Mouse (Mus musculus) liver, postnatal 0 days (tissue): ENCODE data around the gene Fam76b. TPM values are rescaled to one million over a fixed set of nuclear protein-coding genes. Genes with fewer than 3 reads are reported as not detected.

Experiments used
- ATAC-seq: fragments of 200-750 bp; cut with Nextera tagmentation; 2 replicates; pipeline ENCODE4 v1.8.0; 2017; ENCODE audit warnings: mild to moderate bottlenecking, moderate library complexity
- DNase-seq: peaks from one replicate; pipeline ENCODE4 v3.0.0-alpha.2; 2016
- H3K27ac ChIP-seq: fragments of 300-500 bp; sonication (generic); 2 replicates; pipeline ENCODE4 v1.5.1; 2014; ENCODE audit warnings: antibody characterized with exemption, moderate library complexity, mild to moderate bottlenecking, low read depth
- H3K27me3 ChIP-seq: fragments of 300-500 bp; sonication (generic); 2 replicates; pipeline ENCODE4 v1.6.1; 2014; ENCODE audit warnings: low read length, control low read depth, mixed read lengths; ENCODE audit not compliant: insufficient read depth
- H3K36me3 ChIP-seq: fragments of 300-500 bp; sonication (generic); replicated peaks from 2 replicates; pipeline ENCODE4 v1.6.1; 2014; ENCODE audit warnings: mild to moderate bottlenecking, control low read depth, low read length, moderate library complexity, mixed read lengths; ENCODE audit not compliant: insufficient read depth
- H3K4me1 ChIP-seq: fragments of 300-500 bp; sonication (generic); 2 replicates; pipeline ENCODE4 v1.6.1; 2014; ENCODE audit warnings: antibody characterized with exemption, mild to moderate bottlenecking, control low read depth; ENCODE audit not compliant: insufficient read depth
- H3K4me2 ChIP-seq: fragments of 300-500 bp; sonication (generic); 2 replicates; pipeline ENCODE4 v1.6.1; 2014; ENCODE audit warnings: low read depth, mild to moderate bottlenecking, low read length, moderate library complexity, mixed read lengths
- H3K4me3 ChIP-seq: fragments of 300-500 bp; sonication (generic); 2 replicates; pipeline ENCODE4 v1.5.1; 2014; ENCODE audit warnings: low read depth, low read length
- H3K9ac ChIP-seq: fragments of 300-500 bp; sonication (generic); replicated peaks from 2 replicates; pipeline ENCODE4 v1.6.1; 2014; ENCODE audit warnings: mild to moderate bottlenecking, moderate library complexity
- H3K9me3 ChIP-seq: fragments of 300-500 bp; sonication (generic); 2 replicates; pipeline ENCODE4 v1.6.1; 2016; ENCODE audit warnings: mild to moderate bottlenecking, control low read depth, low read length, mixed read lengths
- CTCF ChIP-seq: sonication (generic); IDR thresholded peaks from 2 replicates; pipeline ENCODE4 v1.5.1; 2016; ENCODE audit warnings: antibody characterized with exemption, low read depth
- EP300 ChIP-seq: IDR thresholded peaks from 2 replicates; pipeline ENCODE4 v1.6.1; 2016; ENCODE audit warnings: antibody characterized with exemption, low read depth, mild to moderate bottlenecking
- WGBS: fragments of 180-500 bp; shearing (Covaris S2); extraction: QIAGEN DNeasy Blood & Tissue Kit; methylation state at CpG from one replicate; pipeline ENCODE4 v1.1.7; 2014; ENCODE audit not compliant: insufficient replicate concordance; 5-methylcytosine and 5-hydroxymethylcytosine counted together
- polyA plus RNA-seq: library from polyadenylated mRNA; unstranded; fragments of >200 nt; fragmentation: Nextera tagmentation; extraction: Ambion mirVana; gene quantifications from 2 replicates; pipeline ENCODE4 v1.2.1, GENCODE M21; 2015

The Fam76b gene
- polyA plus RNA-seq, 1 experiment from 2014 or later = 6.9 TPM

DNA sequence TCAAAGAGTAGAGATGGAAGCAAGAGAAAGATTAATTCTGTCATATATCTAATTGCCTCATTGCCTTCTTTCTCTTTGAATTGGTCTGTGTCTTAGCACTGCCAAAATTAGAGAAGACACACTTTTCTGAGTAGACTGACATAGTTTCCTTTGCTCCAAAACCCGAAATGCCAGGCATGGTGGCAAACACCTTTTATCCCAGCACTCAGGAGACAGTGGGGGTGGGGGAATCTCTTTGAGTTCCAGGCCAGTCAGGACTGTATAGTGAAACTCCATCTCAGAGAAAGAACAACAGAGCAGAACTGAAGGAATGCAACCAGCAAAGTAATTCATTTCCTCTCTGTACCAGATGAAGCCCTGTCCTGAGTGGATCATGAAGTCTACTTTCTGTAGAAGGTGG lies 53.2 kb downstream of the Fam76b start:
- no peaks in the 10 kb centered on the region for H3K27me3 ChIP-seq
- H3K9me3 ChIP-seq = no peaks in the 10 kb centered on the region
- no peak overlapping the region for H3K4me3 ChIP-seq
- no peak overlapping the region for H3K4me2 ChIP-seq
- no peaks in the 10 kb centered on the region for H3K36me3 ChIP-seq
- WGBS = 36% methylated on average over 1 of the region's 1 CpGs
- H3K27ac ChIP-seq = no peak overlapping the region
- TF ChIP-seq CTCF (no peak), EP300 (no peak)
- H3K9ac ChIP-seq = no peak overlapping the region
- DNase-seq (no peak), ATAC-seq (no peak)
- no peaks in the 10 kb centered on the region for H3K4me1 ChIP-seq

GRCm38 (mm10) chr9:13882478-13882877 lies 55.0 kb downstream of the Fam76b start:
- Histone ChIP-seq H3K4me3 (no peak overlapping the region), H3K36me3 (no peaks in the 10 kb centered on the region), H3K4me2 (no peak overlapping the region), H3K9me3 (no peaks in the 10 kb centered on the region), H3K27me3 (no peaks in the 10 kb centered on the region), H3K27ac (no peak overlapping the region), H3K9ac (no peak overlapping the region), H3K4me1 (no peaks in the 10 kb centered on the region)
- DNase-seq (no peak), ATAC-seq (no peak)
- TF ChIP-seq EP300 = no peak
- TF ChIP-seq CTCF = no peak
- 18% methylated on average over 2 of the region's 2 CpGs for whole genome bisulfite sequencing

- Histone ChIP-seq H3K9me3 (peaks cover 4% of the 10 kb centered on the region), H3K4me1 (no peaks in the 10 kb centered on the region), H3K9ac (no peak overlapping the region), H3K36me3 (no peaks in the 10 kb centered on the region), H3K27me3 (no peaks in the 10 kb centered on the region), H3K4me3 (no peak overlapping the region), H3K4me2 (no peak overlapping the region), H3K27ac (no peak overlapping the region)
- WGBS = 76% methylated on average over 5 of the region's 5 CpGs
- ATAC-seq (no peak), DNase-seq (no peak)
- no peak for TF ChIP-seq EP300
- TF ChIP-seq CTCF = no peak
Observed at GRCm38 (mm10) chr9:13888981-13889380, 61.5 kb downstream of the Fam76b start.

DNA sequence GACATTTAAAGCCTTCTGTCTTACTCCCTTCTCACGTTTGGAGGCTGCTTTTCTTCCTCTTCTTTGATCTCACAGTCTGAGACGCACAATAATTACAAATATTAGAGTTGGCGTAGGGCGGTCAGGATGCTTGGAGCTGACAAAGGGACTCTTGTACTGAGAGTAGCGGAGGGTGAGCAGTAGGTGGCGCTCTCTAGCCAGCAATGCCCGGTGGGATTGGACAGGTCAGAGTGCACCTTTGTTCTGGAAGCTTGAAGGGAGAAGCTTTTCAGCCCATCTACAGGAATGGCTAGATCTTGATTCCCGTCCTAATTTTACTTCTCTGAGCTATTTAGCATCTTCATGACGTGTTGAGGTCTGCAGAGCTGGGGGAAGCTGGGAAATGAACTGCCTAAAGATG lies 62.1 kb downstream of the Fam76b start:
- DNase-seq = peak; percentile 81
- TF ChIP-seq EP300 (no peak), CTCF (peak; percentile 93)
- H3K27me3 ChIP-seq = no peaks in the 10 kb centered on the region
- no peaks in the 10 kb centered on the region for H3K4me1 ChIP-seq
- ATAC-seq = peak; percentile 92
- no peaks in the 10 kb centered on the region for H3K36me3 ChIP-seq
- no peak overlapping the region for H3K27ac ChIP-seq
- peaks cover 4% of the 10 kb centered on the region for H3K9me3 ChIP-seq
- no peak overlapping the region for H3K4me2 ChIP-seq
- WGBS = 9% methylated on average over 9 of the region's 9 CpGs
- no peak overlapping the region for H3K4me3 ChIP-seq
- H3K9ac ChIP-seq = no peak overlapping the region

DNA sequence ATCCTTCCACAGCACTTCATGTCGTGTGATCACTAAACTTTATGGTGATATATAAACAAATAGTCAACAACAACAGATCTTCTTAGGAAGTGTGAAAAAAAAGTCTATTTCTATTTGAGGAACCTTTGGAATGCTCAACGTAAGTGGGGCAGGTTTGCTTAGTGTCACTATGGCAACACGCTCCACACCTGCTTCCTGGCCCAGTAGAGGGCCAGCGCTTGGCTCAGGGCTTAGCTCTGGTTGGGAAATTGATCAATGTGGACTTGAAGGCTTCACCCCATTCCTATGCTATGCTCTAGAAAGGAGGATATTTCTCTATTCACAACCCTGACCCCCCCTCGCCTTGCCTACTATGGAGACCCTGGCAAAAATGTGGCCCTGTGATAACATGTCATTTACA lies 62.7 kb downstream of the Fam76b start:
- H3K27ac ChIP-seq = no peak overlapping the region
- DNase-seq = no peak
- TF ChIP-seq EP300 (no peak), CTCF (peak; percentile 24; the same call in 1 of the 2 replicates)
- H3K27me3 ChIP-seq = no peaks in the 10 kb centered on the region
- peak; percentile 96 for ATAC-seq
- no peak overlapping the region for H3K4me3 ChIP-seq
- H3K36me3 ChIP-seq = no peaks in the 10 kb centered on the region
- H3K9me3 ChIP-seq = peaks cover 4% of the 10 kb centered on the region
- H3K4me2 ChIP-seq = no peak overlapping the region
- no peaks in the 10 kb centered on the region for H3K4me1 ChIP-seq
- H3K9ac ChIP-seq = no peak overlapping the region
- 35% methylated on average over 5 of the region's 5 CpGs for WGBS

DNA sequence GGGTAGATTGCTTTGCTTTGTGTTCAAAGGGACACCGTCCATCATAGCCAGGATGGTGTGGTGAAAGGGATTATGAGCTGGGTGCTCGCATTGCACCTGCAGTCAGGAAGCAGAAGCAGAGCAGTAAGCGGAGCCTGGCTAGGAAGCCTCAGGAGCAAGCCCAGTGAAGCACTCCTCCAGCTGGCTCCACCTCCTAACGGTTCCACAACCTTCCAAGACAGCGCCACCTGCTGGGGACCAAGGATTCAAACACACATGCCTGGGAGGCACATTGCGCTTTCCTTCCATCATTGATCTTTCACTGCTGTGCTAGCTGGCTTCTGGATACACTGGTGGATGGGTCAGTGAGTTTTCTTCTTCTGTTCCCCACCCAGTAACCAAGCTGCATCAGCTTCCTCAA lies 64.4 kb downstream of the Fam76b start:
- Histone ChIP-seq H3K27me3 (no peaks in the 10 kb centered on the region), H3K36me3 (no peaks in the 10 kb centered on the region), H3K4me3 (no peak overlapping the region), H3K9ac (no peak overlapping the region), H3K4me2 (no peak overlapping the region), H3K4me1 (no peaks in the 10 kb centered on the region), H3K27ac (no peak overlapping the region), H3K9me3 (peaks cover 4% of the 10 kb centered on the region)
- TF ChIP-seq EP300 (no peak), CTCF (peak; percentile 31; the same call in 1 of the 2 replicates)
- peak; percentile 17 for DNase-seq
- WGBS = 87% methylated on average over 6 of the region's 6 CpGs
- ATAC-seq = no peak

DNA sequence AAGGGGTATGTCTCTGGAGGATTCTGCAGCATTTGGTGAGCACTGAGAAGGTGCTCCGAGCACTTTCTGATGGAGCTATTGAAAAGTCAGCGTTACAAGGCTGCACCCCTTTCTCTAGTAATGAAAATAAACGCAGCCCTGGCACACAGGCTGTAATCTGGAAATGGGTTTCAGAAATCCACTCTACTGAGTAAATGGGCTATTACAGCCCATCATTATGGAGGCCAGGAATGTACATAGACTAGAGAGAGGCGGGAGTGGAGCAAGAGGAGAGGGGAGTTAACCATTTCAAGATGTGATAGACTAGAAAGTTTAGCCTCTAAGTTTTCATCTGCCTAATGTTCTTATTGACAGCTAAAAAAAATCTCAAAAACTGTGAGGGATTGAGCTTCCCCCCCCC lies 65.5 kb downstream of the Fam76b start:
- Histone ChIP-seq H3K27me3 (no peaks in the 10 kb centered on the region), H3K36me3 (no peaks in the 10 kb centered on the region), H3K9ac (no peak overlapping the region), H3K4me3 (no peak overlapping the region), H3K4me2 (no peak overlapping the region), H3K4me1 (no peaks in the 10 kb centered on the region), H3K27ac (no peak overlapping the region), H3K9me3 (peaks cover 4% of the 10 kb centered on the region)
- ATAC-seq (no peak), DNase-seq (no peak)
- TF ChIP-seq EP300 (no peak), CTCF (no peak)
- WGBS = 79% methylated on average over 4 of the region's 4 CpGs
